Mouse (Mus musculus) neural tube, embryonic 15.5 days (tissue): Measurements from ENCODE around the gene Map2. TPM values are rescaled to one million over a fixed set of nuclear protein-coding genes. Genes with fewer than 3 reads are reported as not detected.

Source experiments
- ATAC-seq: fragments of 200-750 bp; cut with Nextera tagmentation; 2 replicates; pipeline ENCODE4 v1.8.0; 2017; ENCODE audit warnings: mild to moderate bottlenecking, moderate TSS enrichment, moderate library complexity; ENCODE audit not compliant: low FRiP score
- H3K27ac ChIP-seq: fragments of 300-500 bp; sonication (generic); replicated peaks from 2 replicates; pipeline ENCODE4 v1.5.1; 2015; ENCODE audit warnings: mild to moderate bottlenecking, inconsistent platforms
- H3K27me3 ChIP-seq: fragments of 300-500 bp; sonication (generic); replicated peaks from 2 replicates; pipeline ENCODE4 v1.6.1; 2015; ENCODE audit warnings: inconsistent platforms
- H3K36me3 ChIP-seq: fragments of 300-500 bp; sonication (generic); 2 replicates; pipeline ENCODE4 v1.6.1; 2015; ENCODE audit warnings: inconsistent platforms
- H3K4me1 ChIP-seq: fragments of 300-500 bp; sonication (generic); 2 replicates; pipeline ENCODE4 v1.6.1; 2015; ENCODE audit warnings: inconsistent platforms
- H3K4me2 ChIP-seq: fragments of 300-500 bp; sonication (generic); 2 replicates; pipeline ENCODE4 v1.6.1; 2015; ENCODE audit warnings: inconsistent platforms, mild to moderate bottlenecking, moderate library complexity
- H3K4me3 ChIP-seq: fragments of 300-500 bp; sonication (generic); replicated peaks from 2 replicates; pipeline ENCODE4 v1.5.1; 2015; ENCODE audit warnings: mild to moderate bottlenecking, inconsistent platforms
- H3K9ac ChIP-seq: fragments of 300-500 bp; sonication (generic); replicated peaks from 2 replicates; pipeline ENCODE4 v1.6.1; 2015; ENCODE audit warnings: mild to moderate bottlenecking, inconsistent platforms
- H3K9me3 ChIP-seq: fragments of 300-500 bp; sonication (generic); replicated peaks from 2 replicates; pipeline ENCODE4 v1.6.1; 2016; ENCODE audit warnings: inconsistent platforms
- WGBS: fragments of 180-500 bp; shearing (Covaris S2); methylation state at CpG from one replicate; pipeline ENCODE4 v1.1.7; 2015; ENCODE audit warnings: mixed read lengths; 5-methylcytosine and 5-hydroxymethylcytosine counted together
- polyA plus RNA-seq: library from polyadenylated mRNA; unstranded; fragments of >200 nt; fragmentation: Nextera tagmentation; extraction: Ambion mirVana; gene quantifications from 2 replicates; pipeline ENCODE4 v1.2.1, GENCODE M21; 2015

Map2 gene
- polyA plus RNA-seq, 1 experiment from 2014 or later: 359 TPM

DNA sequence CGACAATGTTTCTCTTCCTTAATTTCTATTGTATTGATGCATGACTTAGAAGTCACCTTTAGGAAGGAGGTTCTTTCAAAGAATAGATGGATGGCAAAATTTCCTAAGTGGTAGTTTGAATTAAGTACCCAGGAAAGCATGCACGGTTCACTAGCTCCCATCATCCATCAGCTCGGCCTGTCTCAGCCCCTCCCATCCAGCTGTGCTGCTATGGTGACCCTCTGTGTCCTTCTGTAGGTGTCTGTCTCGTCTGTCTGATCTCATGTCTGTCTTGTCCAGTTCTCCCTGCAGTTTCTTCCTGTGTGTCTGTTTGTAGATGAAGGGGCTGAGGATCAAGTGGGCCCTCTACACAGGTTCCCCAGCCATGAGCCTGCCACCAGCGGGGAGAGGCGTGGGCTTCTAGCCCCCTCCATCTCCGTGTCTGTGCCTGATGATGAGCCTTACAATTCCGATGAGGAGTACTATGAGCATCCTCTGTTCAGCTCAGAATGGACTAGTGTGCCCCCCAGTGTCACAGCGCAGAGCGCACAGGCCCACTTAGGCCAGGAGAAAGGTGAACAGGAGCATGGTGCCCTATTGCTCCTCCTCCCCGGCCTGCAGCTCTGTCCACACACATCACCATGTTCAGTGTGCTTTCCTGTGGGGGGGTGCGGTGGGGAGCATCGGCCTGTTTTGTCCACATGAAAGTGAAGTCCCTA lies 232.3 kb downstream of the Map2 start:
- Histone ChIP-seq H3K4me2 (no peak overlapping the region), H3K36me3 (peaks cover 55% of the 10 kb centered on the region)

DNA sequence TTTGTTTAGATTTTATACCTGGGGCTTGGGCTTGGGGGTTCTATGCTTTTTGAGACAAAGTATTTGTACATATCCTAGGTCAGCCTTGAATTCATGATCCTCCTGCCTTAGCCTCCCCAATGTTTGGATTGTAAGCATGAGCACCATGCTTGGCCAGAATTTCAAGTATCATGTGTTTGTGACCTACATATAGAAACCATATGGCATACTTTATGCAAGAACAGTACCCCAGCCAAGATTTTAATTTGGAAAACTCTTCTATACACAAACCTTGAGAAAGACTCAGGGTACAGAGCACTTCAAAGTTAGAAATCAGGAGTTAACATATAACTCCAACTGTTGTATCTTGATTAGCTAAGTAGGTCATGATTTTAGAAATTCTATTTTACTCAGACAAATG lies 243.3 kb downstream of the Map2 start:
- H3K4me1 ChIP-seq: no peaks in the 10 kb centered on the region
- no peak overlapping the region for H3K9ac ChIP-seq
- no peak overlapping the region for H3K4me2 ChIP-seq
- H3K27me3 ChIP-seq: no peaks in the 10 kb centered on the region
- ATAC-seq: no peak
- no peak overlapping the region for H3K4me3 ChIP-seq
- peaks cover 45% of the 10 kb centered on the region for H3K36me3 ChIP-seq
- no peaks in the 10 kb centered on the region for H3K9me3 ChIP-seq
- no peak overlapping the region for H3K27ac ChIP-seq

More for the DNA sequence above, 232.3 kb downstream of the Map2 start:
- Histone ChIP-seq H3K4me1 (no peaks in the 10 kb centered on the region), H3K9me3 (no peaks in the 10 kb centered on the region), H3K4me3 (no peak overlapping the region), H3K27ac (0 out of 2 replicates have a peak overlapping the region, but pooled peaks have one; percentile 37), H3K27me3 (no peaks in the 10 kb centered on the region), H3K9ac (no peak overlapping the region)
- 57% methylated on average over 13 of the region's 13 CpGs for WGBS
- peak; percentile 72 for ATAC-seq

DNA sequence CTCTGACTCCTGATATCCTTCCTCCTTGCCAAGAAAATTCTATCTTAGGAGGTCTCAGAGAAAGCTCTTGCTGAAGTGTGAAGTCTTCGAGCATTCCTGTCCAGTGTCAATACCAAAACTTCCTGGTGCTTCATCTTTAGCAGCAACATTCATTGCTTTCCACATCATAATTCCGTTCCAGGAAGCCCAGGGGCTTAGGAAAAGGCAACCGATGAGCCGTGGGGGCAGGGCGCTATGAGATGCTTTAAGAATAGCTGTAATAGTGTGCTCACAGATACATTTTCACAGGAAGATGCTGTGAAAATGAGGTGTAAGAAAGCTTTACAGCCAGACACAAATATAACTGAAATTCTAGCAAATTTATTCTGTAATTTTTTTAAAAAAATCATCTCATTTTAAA lies 251.0 kb downstream of the Map2 start:
- Histone ChIP-seq H3K9ac (no peak overlapping the region), H3K9me3 (no peaks in the 10 kb centered on the region), H3K36me3 (peaks cover 42% of the 10 kb centered on the region), H3K4me2 (no peak overlapping the region), H3K27me3 (no peaks in the 10 kb centered on the region), H3K27ac (no peak overlapping the region), H3K4me1 (no peaks in the 10 kb centered on the region), H3K4me3 (no peak overlapping the region)
- no peak for ATAC-seq
- WGBS: 85% methylated on average over 5 of the region's 5 CpGs

DNA sequence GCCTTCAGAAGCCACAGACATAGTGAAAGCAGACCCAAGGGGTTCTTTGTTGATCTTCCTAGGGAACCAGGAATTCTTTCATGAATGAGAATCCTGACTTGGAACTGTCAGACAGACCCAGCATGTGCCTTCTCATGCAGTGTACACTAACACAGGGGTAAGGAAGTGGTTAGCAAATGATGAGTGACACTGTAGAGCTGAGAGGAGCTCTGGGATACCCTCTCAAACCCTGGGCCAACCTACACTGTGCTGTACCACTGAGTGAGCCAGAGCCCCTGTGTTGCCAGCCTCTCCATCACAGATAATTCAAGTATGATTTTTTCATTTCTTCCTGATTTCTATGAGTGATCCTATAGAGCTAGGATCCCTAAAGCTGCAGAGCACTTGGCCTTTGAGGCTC lies 255.9 kb downstream of the Map2 start:
- H3K27ac ChIP-seq: no peak overlapping the region
- no peak overlapping the region for H3K4me3 ChIP-seq
- H3K9me3 ChIP-seq: no peaks in the 10 kb centered on the region
- peaks cover 24% of the 10 kb centered on the region for H3K36me3 ChIP-seq
- no peak overlapping the region for H3K4me2 ChIP-seq
- no peaks in the 10 kb centered on the region for H3K27me3 ChIP-seq
- ATAC-seq: no peak; the same call in 1 of the 2 replicates
- H3K9ac ChIP-seq: no peak overlapping the region
- H3K4me1 ChIP-seq: no peaks in the 10 kb centered on the region

DNA sequence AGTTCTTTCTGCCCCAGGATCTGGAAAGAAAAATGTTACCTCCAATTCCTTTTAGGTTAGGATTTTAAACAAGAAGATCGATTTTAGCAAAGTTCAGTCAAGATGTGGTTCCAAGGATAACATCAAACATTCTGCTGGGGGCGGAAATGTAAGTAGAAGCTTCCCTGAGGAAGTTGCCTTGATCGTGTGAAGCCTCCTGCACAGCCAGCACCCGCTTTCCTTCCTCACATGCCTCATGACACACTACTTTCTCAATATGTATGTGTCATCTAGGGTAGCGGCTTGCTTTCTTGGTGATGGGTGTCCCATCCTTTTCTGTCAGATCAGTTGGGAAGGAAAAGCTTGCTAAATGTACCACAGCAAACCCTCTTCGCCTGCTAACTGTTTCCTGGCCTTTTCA lies 256.4 kb downstream of the Map2 start:
- H3K9ac ChIP-seq: no peak overlapping the region
- no peak overlapping the region for H3K4me3 ChIP-seq
- H3K4me2 ChIP-seq: no peak overlapping the region
- H3K27me3 ChIP-seq: no peaks in the 10 kb centered on the region
- peaks cover 22% of the 10 kb centered on the region; the same call in 1 of the 2 replicates for H3K36me3 ChIP-seq
- 89% methylated on average over 6 of the region's 6 CpGs for WGBS
- ATAC-seq: no peak
- no peak overlapping the region for H3K27ac ChIP-seq
- H3K9me3 ChIP-seq: no peaks in the 10 kb centered on the region
- no peaks in the 10 kb centered on the region for H3K4me1 ChIP-seq

DNA sequence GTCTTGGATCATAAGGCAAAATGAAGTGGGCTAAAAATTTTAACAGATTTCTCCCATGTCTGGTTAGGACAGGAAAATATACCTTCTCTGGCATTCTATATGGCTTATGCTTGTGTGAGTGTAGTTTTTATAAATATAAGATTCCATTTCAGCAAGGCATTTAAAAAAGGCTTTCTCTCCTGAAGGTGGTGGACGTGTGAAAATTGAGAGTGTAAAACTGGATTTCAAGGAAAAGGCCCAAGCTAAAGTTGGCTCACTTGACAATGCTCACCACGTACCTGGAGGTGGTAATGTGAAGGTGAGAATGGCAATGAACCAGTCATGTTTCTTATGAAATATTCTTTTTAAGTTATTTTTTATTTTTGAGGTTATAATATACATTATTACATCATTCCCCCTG lies 263.0 kb downstream of the Map2 start:
- Histone ChIP-seq H3K27me3 (no peaks in the 10 kb centered on the region), H3K4me3 (no peak overlapping the region), H3K36me3 (peaks cover 39% of the 10 kb centered on the region), H3K9ac (no peak overlapping the region), H3K9me3 (no peaks in the 10 kb centered on the region), H3K4me2 (no peak overlapping the region), H3K27ac (no peak overlapping the region), H3K4me1 (no peaks in the 10 kb centered on the region)
- ATAC-seq: no peak
- 92% methylated on average over 2 of the region's 2 CpGs for WGBS

DNA sequence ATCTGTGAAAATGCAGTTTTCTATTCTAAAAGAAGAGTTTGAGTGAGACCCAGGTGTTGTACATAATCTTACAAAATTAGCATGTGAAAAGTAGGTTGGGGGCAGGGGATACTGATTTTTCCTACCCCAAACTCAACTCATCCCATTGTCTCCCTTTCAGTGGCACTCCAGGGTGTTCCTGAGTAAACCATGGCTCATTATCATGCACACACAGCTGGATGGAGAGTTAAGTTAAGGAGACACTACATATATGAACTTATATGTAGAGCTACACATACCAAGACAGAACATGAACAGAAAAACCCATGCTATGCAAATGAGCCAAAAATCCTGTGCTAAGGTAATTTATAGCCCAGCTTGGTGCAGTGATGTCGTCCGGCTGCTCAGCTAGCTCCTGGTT lies 267.8 kb downstream of the Map2 start:
- Histone ChIP-seq H3K4me2 (no peak overlapping the region), H3K36me3 (peaks cover 35% of the 10 kb centered on the region), H3K27ac (no peak overlapping the region), H3K4me3 (no peak overlapping the region), H3K4me1 (no peaks in the 10 kb centered on the region), H3K27me3 (no peaks in the 10 kb centered on the region), H3K9me3 (no peaks in the 10 kb centered on the region), H3K9ac (no peak overlapping the region)
- WGBS: 49% methylated on average over 2 of the region's 2 CpGs
- ATAC-seq: no peak

DNA sequence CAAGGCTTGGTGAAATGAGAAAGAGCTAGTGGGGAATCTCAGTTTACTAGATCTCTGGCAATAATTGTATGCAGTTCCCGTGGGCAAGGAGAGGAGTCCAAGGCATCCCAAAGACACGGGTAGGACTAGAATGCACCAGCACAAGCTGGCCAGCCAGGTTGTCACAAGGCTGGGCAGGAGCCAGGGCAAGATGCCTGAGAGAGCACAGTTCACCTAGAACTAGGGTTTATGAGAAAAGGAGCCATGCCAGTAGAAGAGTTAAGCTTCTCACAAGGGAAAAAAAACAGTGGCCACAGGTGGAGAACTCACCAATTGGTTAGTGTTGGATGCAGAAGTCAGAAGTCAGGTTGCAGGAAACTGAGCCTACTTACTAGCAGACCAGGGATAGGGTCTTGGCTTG lies 274.4 kb downstream of the Map2 start:
- H3K4me3 ChIP-seq: no peak overlapping the region
- no peak overlapping the region for H3K27ac ChIP-seq
- 68% methylated on average over 2 of the region's 2 CpGs for WGBS
- no peaks in the 10 kb centered on the region for H3K4me1 ChIP-seq
- H3K36me3 ChIP-seq: no peaks in the 10 kb centered on the region
- H3K27me3 ChIP-seq: no peaks in the 10 kb centered on the region
- H3K9me3 ChIP-seq: no peaks in the 10 kb centered on the region
- no peak overlapping the region for H3K4me2 ChIP-seq
- ATAC-seq: no peak
- no peak overlapping the region for H3K9ac ChIP-seq

DNA sequence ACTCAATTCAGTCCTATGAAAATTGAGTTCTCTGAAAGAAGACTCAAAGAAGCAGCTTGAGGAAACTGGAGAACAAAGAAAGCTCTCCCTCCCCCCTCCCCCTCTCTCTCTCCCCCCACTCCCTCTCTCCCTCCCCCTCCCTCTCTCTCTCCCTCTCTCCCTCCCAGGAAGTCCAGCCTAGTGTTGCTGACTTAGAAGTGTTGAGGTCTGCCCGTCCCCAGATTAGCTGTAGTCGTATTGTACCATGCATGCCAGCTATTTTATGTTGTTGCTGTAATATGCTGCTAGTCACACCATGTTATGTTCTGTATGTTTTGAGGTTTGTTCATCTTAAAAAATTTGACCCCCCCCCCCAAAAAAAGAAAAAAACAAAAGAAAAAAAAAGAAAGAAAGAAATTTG lies 281.5 kb downstream of the Map2 start:
- no peaks in the 10 kb centered on the region for H3K9me3 ChIP-seq

DNA sequence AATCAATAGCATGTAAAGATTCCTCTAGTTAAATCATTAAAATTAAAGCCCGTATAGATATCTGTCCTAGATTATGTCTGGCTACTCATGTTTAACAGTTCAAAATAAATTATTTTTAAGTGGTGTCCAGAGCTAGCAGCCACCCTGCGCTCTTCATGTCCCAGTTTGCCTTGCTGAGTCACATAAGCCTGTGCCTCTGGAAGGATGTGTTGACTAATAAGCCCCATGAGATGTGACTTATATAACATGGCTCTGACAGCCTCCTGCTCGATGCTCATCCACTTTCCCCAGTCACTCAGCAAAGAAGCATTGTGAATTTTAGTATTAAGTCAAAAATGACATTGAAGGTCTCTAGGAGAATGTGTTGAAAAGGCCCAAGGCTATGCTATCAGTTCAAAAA lies 282.7 kb downstream of the Map2 start:
- H3K9me3 ChIP-seq: no peaks in the 10 kb centered on the region
- 67% methylated on average over 3 of the region's 3 CpGs for WGBS
- H3K4me1 ChIP-seq: no peaks in the 10 kb centered on the region
- no peak overlapping the region for H3K4me2 ChIP-seq
- no peak overlapping the region for H3K9ac ChIP-seq
- H3K4me3 ChIP-seq: no peak overlapping the region
- H3K36me3 ChIP-seq: no peaks in the 10 kb centered on the region
- no peaks in the 10 kb centered on the region for H3K27me3 ChIP-seq
- H3K27ac ChIP-seq: no peak overlapping the region
- no peak for ATAC-seq

More for the DNA sequence above, 281.5 kb downstream of the Map2 start:
- no peak overlapping the region for H3K27ac ChIP-seq
- no peaks in the 10 kb centered on the region for H3K27me3 ChIP-seq
- no peak overlapping the region for H3K4me3 ChIP-seq
- no peaks in the 10 kb centered on the region for H3K36me3 ChIP-seq
- no peaks in the 10 kb centered on the region for H3K4me1 ChIP-seq
- no peak for ATAC-seq
- H3K4me2 ChIP-seq: no peak overlapping the region
- WGBS: 26% methylated on average over 2 of the region's 2 CpGs
- no peak overlapping the region for H3K9ac ChIP-seq

DNA sequence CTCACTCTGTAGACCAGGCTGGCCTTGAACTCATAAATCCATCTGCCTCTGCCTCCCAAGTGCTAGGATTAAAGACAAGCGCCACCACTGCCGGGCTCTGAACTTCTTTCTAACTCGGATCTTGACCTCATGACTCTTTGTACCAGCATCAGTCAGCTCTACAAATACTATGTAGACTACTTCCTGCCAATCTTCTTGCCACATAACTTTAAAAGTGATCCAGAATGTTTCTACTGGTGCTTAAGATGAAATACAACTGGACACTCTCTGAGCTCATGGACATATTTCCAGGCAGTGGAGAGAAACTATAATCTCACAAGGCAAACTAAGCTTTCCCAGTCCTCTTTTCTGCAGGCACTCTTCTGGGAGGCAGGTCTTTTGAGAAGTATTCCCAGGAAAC lies 284.3 kb downstream of the Map2 start:
- Histone ChIP-seq H3K4me1 (no peaks in the 10 kb centered on the region), H3K9me3 (no peaks in the 10 kb centered on the region), H3K9ac (no peak overlapping the region), H3K4me3 (no peak overlapping the region), H3K36me3 (no peaks in the 10 kb centered on the region), H3K4me2 (no peak overlapping the region), H3K27me3 (no peaks in the 10 kb centered on the region), H3K27ac (no peak overlapping the region)
- 75% methylated on average over 3 of the region's 3 CpGs for WGBS
- ATAC-seq: no peak

DNA sequence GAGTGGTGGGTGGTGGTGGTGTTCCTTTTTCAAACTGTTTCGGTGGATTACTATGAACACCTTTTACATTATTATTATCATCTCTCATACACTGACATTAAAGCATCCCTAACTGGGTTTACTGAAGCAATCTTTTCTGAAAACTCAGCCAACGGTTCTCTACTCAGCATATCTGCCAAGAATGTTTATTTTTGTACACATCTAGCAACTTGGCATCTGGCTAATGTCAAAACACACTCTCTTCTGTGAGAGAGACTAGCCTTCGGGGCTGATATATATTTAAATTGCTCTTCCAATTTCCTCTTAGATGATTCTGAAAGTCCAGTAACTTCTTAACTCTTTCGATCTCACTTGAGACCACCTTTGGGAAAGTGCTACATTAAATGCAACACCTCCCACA lies 285.8 kb downstream of the Map2 start:
- Histone ChIP-seq H3K27me3 (no peaks in the 10 kb centered on the region), H3K4me1 (no peaks in the 10 kb centered on the region), H3K36me3 (no peaks in the 10 kb centered on the region), H3K9ac (no peak overlapping the region), H3K4me3 (no peak overlapping the region), H3K27ac (no peak overlapping the region), H3K4me2 (no peak overlapping the region), H3K9me3 (no peaks in the 10 kb centered on the region)
- no peak for ATAC-seq
- 90% methylated on average over 4 of the region's 4 CpGs for WGBS
